Mouse (Mus musculus): ENCODE measurements around the gene 4933427D14Rik. TPM values are rescaled to one million over a fixed set of nuclear protein-coding genes. Genes with fewer than 3 reads are reported as not detected.
A peak's percentile ranks its signal among the peaks of the same experiment; 100 is the strongest.

4933427D14Rik gene
- polyA plus RNA-seq, 1 experiment from 2014 or later, result 19.5 TPM

DNA sequence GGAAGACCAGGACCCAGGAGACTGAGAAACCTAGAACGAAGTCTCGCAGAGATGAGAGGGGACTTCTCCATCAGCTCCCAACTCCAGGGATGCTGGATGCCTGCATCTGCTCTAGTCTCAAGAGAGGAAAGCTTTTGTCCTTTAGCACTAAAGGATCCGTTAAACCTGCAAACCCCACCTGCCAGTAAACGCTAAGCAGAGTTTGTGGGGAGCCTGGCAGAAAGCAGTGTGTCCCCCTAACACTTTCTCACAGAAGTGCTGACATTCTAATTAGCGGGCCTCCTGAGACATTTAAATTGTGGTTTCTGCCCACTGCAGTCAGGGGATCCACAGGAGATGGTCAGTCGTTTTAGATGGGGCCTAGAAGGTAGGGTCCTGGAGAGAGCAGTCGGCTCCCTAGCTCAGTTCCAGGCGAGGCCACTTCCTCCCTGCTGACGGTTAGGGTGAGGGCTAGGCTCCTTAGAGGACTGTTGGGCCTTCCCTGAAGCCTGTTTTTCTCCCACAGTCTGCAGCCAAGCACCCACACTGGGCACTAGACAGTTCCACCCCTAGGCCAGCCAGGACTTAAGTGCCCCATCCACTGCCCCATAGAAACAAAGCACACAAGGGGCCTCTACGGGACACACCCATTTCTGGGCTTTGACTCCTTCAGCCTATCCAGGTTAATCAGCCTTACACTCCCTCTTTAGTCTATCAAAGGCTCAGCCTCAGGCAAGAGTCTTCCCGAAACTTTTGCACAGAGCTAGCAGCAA, 70.9 kb downstream of the 4933427D14Rik start:
- H3K4me2 ChIP-seq, result peak overlapping the region; percentile 99
- H3K4me3 ChIP-seq (ENCODE audit: low read depth, low read length), result peak overlapping the region; percentile 69
- no peaks in the 10 kb centered on the region for H3K36me3 ChIP-seq (ENCODE audit: control insufficient read depth, insufficient read depth, low read length)
- no peaks in the 10 kb centered on the region for H3K9me3 ChIP-seq (ENCODE audit: control insufficient read depth, low read length)
- H3K27ac ChIP-seq (ENCODE audit: low read depth, low read length), result no peak overlapping the region
- ATAC-seq (ENCODE audit: low FRiP score) (no peak), DNase-seq (ENCODE audit: low spot score, missing footprints) (peak; percentile 93)
- H3K9ac ChIP-seq (ENCODE audit: low read length), result peak overlapping the region; percentile 71
- WGBS, result 14% methylated on average over 11 of the region's 11 CpGs
- H3K4me1 ChIP-seq (ENCODE audit: control insufficient read depth, insufficient read depth, low read length), result peaks cover 9% of the 10 kb centered on the region
- peaks cover 47% of the 10 kb centered on the region for H3K27me3 ChIP-seq (ENCODE audit: control insufficient read depth, insufficient read depth, low read length)

DNA sequence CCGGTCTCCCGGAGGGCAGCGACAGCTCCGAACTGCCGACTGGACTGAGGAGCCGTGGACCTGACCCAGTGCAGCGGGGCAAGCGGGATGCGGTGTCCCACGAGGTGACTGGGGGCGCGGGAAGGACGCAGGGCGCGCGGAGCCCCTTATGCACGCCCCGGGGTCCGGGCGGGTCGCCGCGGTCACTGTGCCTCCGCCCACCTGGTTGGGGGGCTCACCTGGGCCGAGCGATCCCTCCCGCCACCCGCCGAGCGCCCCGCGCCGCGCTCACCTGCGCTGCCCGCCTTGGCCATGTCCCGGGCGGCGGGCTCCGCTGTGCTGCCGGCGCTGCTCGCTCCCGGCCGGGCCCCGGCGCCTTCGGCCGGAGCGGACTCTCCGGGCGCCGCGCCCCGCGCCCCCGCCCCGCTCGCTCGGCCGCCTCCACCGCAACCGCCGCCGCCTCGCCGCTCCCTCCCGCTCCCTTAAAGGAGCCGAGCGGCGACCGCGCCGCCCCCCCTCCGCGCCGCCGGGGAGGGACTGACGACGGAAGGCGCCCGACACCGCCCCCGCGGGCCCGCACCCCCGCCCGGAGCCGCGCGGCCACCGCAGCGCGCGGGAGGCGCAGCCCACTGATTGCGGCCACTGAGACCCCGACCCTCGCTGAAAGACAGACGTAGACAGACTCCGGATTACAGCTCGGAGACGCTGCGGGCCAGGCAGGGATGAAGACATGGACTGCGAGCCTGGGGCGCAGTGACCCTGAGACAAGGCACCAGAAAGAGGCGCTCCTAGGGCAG, 71.7 kb downstream of the 4933427D14Rik start, which contains the start of gene Pitpnm3:
TSS of gene Pitpnm3 (minus strand) at position 396 of the 776 bp plus-strand sequence.
- Histone ChIP-seq H3K27ac (ENCODE audit: low read depth, low read length) (no peak within 1 kb of the TSS), H3K4me1 (ENCODE audit: control insufficient read depth, insufficient read depth, low read length) (peaks cover 9% of the 10 kb centered on the region), H3K27me3 (ENCODE audit: control insufficient read depth, insufficient read depth, low read length) (peaks cover 47% of the 10 kb centered on the region), H3K9me3 (ENCODE audit: control insufficient read depth, low read length) (no peaks in the 10 kb centered on the region), H3K9ac (ENCODE audit: low read length) (peak within 1 kb of the TSS; percentile 71), H3K36me3 (ENCODE audit: control insufficient read depth, insufficient read depth, low read length) (no peaks in the 10 kb centered on the region), H3K4me3 (ENCODE audit: low read depth, low read length) (peak within 1 kb of the TSS; percentile 69), H3K4me2 (peak within 1 kb of the TSS; percentile 99)
- no peak for DNase-seq (ENCODE audit: low spot score, missing footprints)
- under 1% methylated on average over 70 of the region's 107 CpGs for WGBS
- ATAC-seq (ENCODE audit: low FRiP score), result peak; percentile 63; the same call in 1 of the 2 replicates

DNA sequence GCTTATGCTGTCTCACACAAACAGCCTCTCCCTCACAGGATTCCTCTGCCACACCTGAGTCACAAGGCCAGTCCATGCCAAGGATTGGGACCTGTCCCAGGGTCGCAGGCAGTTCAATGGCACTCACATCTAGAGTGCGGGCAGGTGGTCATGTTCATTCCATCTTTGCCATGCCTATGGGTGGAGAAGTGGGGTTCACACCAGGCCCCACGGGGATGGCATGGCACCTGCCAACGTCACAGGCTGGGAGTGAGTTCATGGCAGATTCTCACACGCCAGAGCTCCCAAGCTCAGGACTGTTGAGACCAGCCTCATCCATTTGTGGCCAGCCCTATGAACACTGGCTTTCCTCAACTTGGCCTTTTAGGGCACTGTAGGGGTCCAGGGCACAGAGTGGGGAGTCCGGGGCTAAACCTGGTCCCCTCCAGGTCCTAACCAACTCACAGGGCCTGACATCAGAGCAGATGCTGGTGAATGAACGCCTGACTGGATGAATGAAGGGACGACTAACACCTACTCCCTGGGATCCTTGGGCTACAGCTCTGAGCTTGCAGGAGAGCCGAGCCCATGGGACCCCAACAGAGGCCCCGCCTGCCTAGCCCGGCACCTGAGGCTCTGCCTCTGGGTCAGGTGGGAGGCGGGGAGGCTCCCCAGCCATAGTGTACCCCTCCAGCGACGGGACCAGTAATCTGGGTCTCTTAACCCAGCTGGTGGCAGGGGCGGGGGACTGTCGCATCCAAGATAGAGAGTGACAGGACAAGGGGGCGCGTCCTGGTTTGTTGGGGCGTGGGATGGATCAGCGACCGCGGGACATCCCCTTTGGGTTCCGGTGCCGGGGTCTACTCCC, 72.5 kb downstream of the 4933427D14Rik start:
- DNase-seq (ENCODE audit: low spot score, missing footprints), result peak; percentile 92
- no peak overlapping the region for H3K27ac ChIP-seq (ENCODE audit: low read depth, low read length)
- 13% methylated on average over 24 of the region's 24 CpGs for WGBS

DNA sequence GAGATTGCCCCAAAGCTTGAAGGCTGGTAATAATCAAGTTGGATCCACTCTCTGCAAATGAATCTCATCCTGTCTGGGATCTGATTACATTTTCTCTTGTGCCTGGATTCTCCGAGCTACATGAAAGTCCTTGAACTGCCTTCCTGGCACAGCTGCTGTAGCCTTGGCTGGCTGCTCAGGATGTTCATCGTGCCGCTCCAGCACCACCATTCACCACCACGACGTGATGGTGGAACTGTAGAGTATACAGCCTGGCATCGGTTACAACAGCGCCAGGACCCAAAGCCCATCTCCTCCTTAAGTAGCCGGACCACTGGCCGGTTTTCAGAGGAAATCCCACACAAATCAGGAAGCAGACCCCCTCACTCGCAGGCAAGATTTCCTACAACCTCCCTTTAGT, 74.2 kb downstream of the 4933427D14Rik start:
- Histone ChIP-seq H3K4me3 (ENCODE audit: low read depth, low read length) (no peak overlapping the region), H3K27me3 (ENCODE audit: control insufficient read depth, insufficient read depth, low read length) (peaks cover 47% of the 10 kb centered on the region), H3K4me2 (no peak overlapping the region), H3K9me3 (ENCODE audit: control insufficient read depth, low read length) (no peaks in the 10 kb centered on the region), H3K36me3 (ENCODE audit: control insufficient read depth, insufficient read depth, low read length) (no peaks in the 10 kb centered on the region), H3K9ac (ENCODE audit: low read length) (no peak overlapping the region), H3K4me1 (ENCODE audit: control insufficient read depth, insufficient read depth, low read length) (peaks cover 12% of the 10 kb centered on the region), H3K27ac (ENCODE audit: low read depth, low read length) (no peak overlapping the region)
- WGBS, result 72% methylated on average over 10 of the region's 10 CpGs
- DNase-seq (ENCODE audit: low spot score, missing footprints) (no peak), ATAC-seq (ENCODE audit: low FRiP score) (no peak)

More for the DNA sequence above, 72.5 kb downstream of the 4933427D14Rik start:
- no peaks in the 10 kb centered on the region for H3K9me3 ChIP-seq (ENCODE audit: control insufficient read depth, low read length)
- H3K36me3 ChIP-seq (ENCODE audit: control insufficient read depth, insufficient read depth, low read length), result no peaks in the 10 kb centered on the region
- H3K4me2 ChIP-seq, result peak overlapping the region; percentile 99
- peak overlapping the region; percentile 69 for H3K4me3 ChIP-seq (ENCODE audit: low read depth, low read length)
- H3K27me3 ChIP-seq (ENCODE audit: control insufficient read depth, insufficient read depth, low read length), result peaks cover 47% of the 10 kb centered on the region
- ATAC-seq (ENCODE audit: low FRiP score), result peak; percentile 33; the same call in 1 of the 2 replicates
- H3K9ac ChIP-seq (ENCODE audit: low read length), result peak overlapping the region; percentile 71; the same call in 1 of the 2 replicates
- peaks cover 12% of the 10 kb centered on the region for H3K4me1 ChIP-seq (ENCODE audit: control insufficient read depth, insufficient read depth, low read length)

DNA sequence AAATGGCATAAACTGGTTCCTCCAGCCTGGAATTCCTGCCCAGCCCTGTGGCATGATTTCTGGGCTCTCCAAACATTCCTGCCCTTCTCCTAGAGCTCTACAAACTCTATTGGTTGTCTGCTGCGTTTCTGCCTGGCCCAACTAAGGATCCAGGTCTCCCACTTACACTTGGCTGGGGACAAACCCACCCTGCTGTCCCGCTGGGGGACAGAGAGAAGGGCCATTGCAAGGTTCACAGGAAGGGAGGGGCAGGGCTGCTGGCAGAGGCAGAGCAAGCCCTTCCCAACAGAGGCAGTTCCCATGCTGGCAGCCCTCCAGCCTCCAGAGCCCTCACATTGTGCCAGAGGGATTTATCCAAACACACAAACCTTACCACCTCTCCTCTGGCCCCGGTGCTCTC, 75.0 kb downstream of the 4933427D14Rik start:
- 26% methylated on average over 3 of the region's 3 CpGs for WGBS
- Histone ChIP-seq H3K27ac (ENCODE audit: low read depth, low read length) (no peak overlapping the region), H3K4me2 (no peak overlapping the region), H3K9ac (ENCODE audit: low read length) (no peak overlapping the region), H3K27me3 (ENCODE audit: control insufficient read depth, insufficient read depth, low read length) (peaks cover 43% of the 10 kb centered on the region), H3K4me3 (ENCODE audit: low read depth, low read length) (no peak overlapping the region), H3K9me3 (ENCODE audit: control insufficient read depth, low read length) (no peaks in the 10 kb centered on the region), H3K36me3 (ENCODE audit: control insufficient read depth, insufficient read depth, low read length) (no peaks in the 10 kb centered on the region), H3K4me1 (ENCODE audit: control insufficient read depth, insufficient read depth, low read length) (peaks cover 12% of the 10 kb centered on the region)
- DNase-seq (ENCODE audit: low spot score, missing footprints), result no peak
- no peak for ATAC-seq (ENCODE audit: low FRiP score)

DNA sequence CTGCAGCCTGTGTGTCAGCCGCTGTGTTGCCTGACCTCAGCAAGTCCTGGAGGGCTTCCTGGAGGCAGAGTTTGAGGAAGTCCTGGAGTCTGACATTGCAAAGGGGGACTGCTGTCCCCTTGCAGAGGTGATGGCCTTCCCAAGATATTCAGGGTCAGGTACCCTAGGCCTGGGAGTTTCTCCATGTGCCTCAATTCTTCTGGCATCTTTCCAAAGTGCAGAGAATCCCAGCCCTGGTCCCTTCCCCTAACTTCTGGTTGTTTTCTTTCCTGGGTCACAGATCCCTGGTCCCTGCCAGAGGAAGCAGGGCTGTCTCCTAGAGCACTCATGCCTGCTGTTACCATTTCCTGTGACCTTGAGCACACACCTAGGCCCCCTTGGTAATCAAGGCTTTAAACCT, 75.6 kb downstream of the 4933427D14Rik start:
- peaks cover 38% of the 10 kb centered on the region for H3K27me3 ChIP-seq (ENCODE audit: control insufficient read depth, insufficient read depth, low read length)
- no peak for ATAC-seq (ENCODE audit: low FRiP score)
- H3K4me1 ChIP-seq (ENCODE audit: control insufficient read depth, insufficient read depth, low read length), result peaks cover 12% of the 10 kb centered on the region
- no peak overlapping the region for H3K4me2 ChIP-seq
- no peak overlapping the region for H3K9ac ChIP-seq (ENCODE audit: low read length)
- DNase-seq (ENCODE audit: low spot score, missing footprints), result no peak
- WGBS, result 100% methylated on average over 1 of the region's 1 CpGs
- no peak overlapping the region for H3K4me3 ChIP-seq (ENCODE audit: low read depth, low read length)
- H3K9me3 ChIP-seq (ENCODE audit: control insufficient read depth, low read length), result no peaks in the 10 kb centered on the region
- no peaks in the 10 kb centered on the region for H3K36me3 ChIP-seq (ENCODE audit: control insufficient read depth, insufficient read depth, low read length)
- no peak overlapping the region for H3K27ac ChIP-seq (ENCODE audit: low read depth, low read length)

DNA sequence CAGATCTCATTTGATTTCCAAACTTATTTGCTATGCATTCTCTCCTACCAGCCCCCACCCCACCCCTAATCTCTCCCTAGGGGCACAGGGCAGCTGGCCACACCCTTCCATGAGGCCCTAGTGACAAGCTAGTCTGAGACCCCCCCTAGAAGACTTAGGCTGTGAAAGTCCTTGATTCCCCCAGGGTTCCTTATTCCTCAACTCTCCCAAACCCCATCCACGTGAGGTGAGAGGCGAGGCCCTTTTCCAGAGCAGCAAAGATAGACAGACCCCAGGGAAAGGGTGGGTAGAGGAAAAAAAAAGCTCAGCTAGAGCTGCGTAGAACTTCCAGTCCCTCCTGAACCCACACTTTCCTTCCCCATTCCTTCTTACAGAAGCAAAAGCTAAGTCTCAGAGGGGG, 76.4 kb downstream of the 4933427D14Rik start:
- H3K9me3 ChIP-seq (ENCODE audit: control insufficient read depth, low read length), result no peaks in the 10 kb centered on the region
- H3K4me1 ChIP-seq (ENCODE audit: control insufficient read depth, insufficient read depth, low read length), result peaks cover 10% of the 10 kb centered on the region
- H3K27me3 ChIP-seq (ENCODE audit: control insufficient read depth, insufficient read depth, low read length), result peaks cover 30% of the 10 kb centered on the region
- H3K4me2 ChIP-seq, result no peak overlapping the region
- H3K4me3 ChIP-seq (ENCODE audit: low read depth, low read length), result no peak overlapping the region
- DNase-seq (ENCODE audit: low spot score, missing footprints) (no peak), ATAC-seq (ENCODE audit: low FRiP score) (no peak)
- no peak overlapping the region for H3K27ac ChIP-seq (ENCODE audit: low read depth, low read length)
- no peak overlapping the region for H3K9ac ChIP-seq (ENCODE audit: low read length)
- no peaks in the 10 kb centered on the region for H3K36me3 ChIP-seq (ENCODE audit: control insufficient read depth, insufficient read depth, low read length)
- 76% methylated on average over 3 of the region's 3 CpGs for WGBS

DNA sequence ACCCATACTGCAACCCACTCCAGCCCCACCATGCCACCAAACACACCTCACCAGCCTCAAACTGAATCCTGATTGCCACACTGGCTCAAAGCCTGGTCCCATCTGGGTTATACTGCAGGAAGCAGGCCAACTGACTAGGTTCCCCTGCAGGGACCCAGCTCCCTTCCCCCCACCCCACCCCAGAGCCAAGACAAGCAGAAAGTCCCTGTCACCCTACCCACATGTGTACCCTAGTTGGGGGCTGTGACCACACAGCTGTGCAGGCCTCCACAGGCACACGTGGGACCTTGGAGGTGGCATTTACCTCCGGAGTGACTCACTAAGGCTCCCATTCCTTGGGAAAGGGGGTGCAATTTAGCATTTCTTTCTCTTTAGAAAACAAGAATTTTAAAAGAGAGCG, 76.8 kb downstream of the 4933427D14Rik start:
- Histone ChIP-seq H3K9me3 (ENCODE audit: control insufficient read depth, low read length) (no peaks in the 10 kb centered on the region), H3K4me3 (ENCODE audit: low read depth, low read length) (no peak overlapping the region), H3K36me3 (ENCODE audit: control insufficient read depth, insufficient read depth, low read length) (no peaks in the 10 kb centered on the region), H3K4me1 (ENCODE audit: control insufficient read depth, insufficient read depth, low read length) (peaks cover 9% of the 10 kb centered on the region), H3K27ac (ENCODE audit: low read depth, low read length) (no peak overlapping the region), H3K4me2 (no peak overlapping the region), H3K27me3 (ENCODE audit: control insufficient read depth, insufficient read depth, low read length) (peaks cover 26% of the 10 kb centered on the region), H3K9ac (ENCODE audit: low read length) (no peak overlapping the region)
- 63% methylated on average over 3 of the region's 3 CpGs for WGBS
- DNase-seq (ENCODE audit: low spot score, missing footprints) (no peak), ATAC-seq (ENCODE audit: low FRiP score) (no peak)
